Mouse (Mus musculus) heart, postnatal 0 days (tissue): ENCODE measurements at regions not wholly inside any gene's neighbourhood (a gene's known extent, or its start where the extent isn't known, plus 50 kb on each side); places are given as distances from the start of the nearest gene placed in this dataset.

Experiments used
- ATAC-seq: fragments of 200-750 bp; cut with Nextera tagmentation; 2 replicates; pipeline ENCODE4 v1.8.0; 2017; ENCODE audit warnings: low read depth, moderate number of reproducible peaks, moderate library complexity; ENCODE audit not compliant: insufficient read depth
- DNase-seq: peaks from one replicate; pipeline ENCODE4 v3.0.0-alpha.2; 2016; ENCODE audit warnings: low spot score
- H3K27ac ChIP-seq: fragments of 300-500 bp; sonication (generic); 2 replicates; pipeline ENCODE4 v1.5.1; 2014; ENCODE audit warnings: low read depth, mild to moderate bottlenecking
- H3K27me3 ChIP-seq: fragments of 300-500 bp; sonication (generic); 2 replicates; pipeline ENCODE4 v1.6.1; 2014; ENCODE audit warnings: low read length, mixed read lengths; ENCODE audit not compliant: control insufficient read depth, insufficient read depth
- H3K36me3 ChIP-seq: fragments of 300-500 bp; sonication (generic); replicated peaks from 2 replicates; pipeline ENCODE4 v1.6.1; 2014; ENCODE audit warnings: low read length, mixed read lengths; ENCODE audit not compliant: control insufficient read depth, insufficient read depth
- H3K4me1 ChIP-seq: fragments of 300-500 bp; sonication (generic); 2 replicates; pipeline ENCODE4 v1.6.1; 2014; ENCODE audit warnings: antibody characterized with exemption; ENCODE audit not compliant: control insufficient read depth, insufficient read depth
- H3K4me2 ChIP-seq: fragments of 300-500 bp; sonication (generic); 2 replicates; pipeline ENCODE4 v1.6.1; 2014; ENCODE audit warnings: low read depth, mild to moderate bottlenecking, low read length, moderate library complexity
- H3K4me3 ChIP-seq: fragments of 300-500 bp; sonication (generic); 2 replicates; pipeline ENCODE4 v1.5.1; 2014; ENCODE audit warnings: low read depth, low read length
- H3K9ac ChIP-seq: fragments of 300-500 bp; sonication (generic); replicated peaks from 2 replicates; pipeline ENCODE4 v1.6.1; 2014; ENCODE audit warnings: low read depth, low read length, mixed read lengths
- H3K9me3 ChIP-seq: fragments of 300-500 bp; sonication (generic); replicated peaks from 2 replicates; pipeline ENCODE4 v1.6.1; 2016; ENCODE audit warnings: low read length; ENCODE audit not compliant: control insufficient read depth
- CTCF ChIP-seq: IDR thresholded peaks from 2 replicates; pipeline ENCODE4 v1.5.1; 2016; ENCODE audit warnings: antibody characterized with exemption, control low read depth, low read depth
- EP300 ChIP-seq: IDR thresholded peaks from 2 replicates; pipeline ENCODE4 v1.6.1; 2016; ENCODE audit warnings: antibody characterized with exemption, low read depth
- WGBS: fragments of 180-500 bp; shearing (Covaris S2); extraction: QIAGEN DNeasy Blood & Tissue Kit; methylation state at CpG from one replicate; pipeline ENCODE4 v1.1.7; 2014; 5-methylcytosine and 5-hydroxymethylcytosine counted together

GRCm38 (mm10) chr19:15807681-15808080, 139.5 kb downstream of the Psat1 start:
- ATAC-seq (no peak), DNase-seq (no peak)
- TF ChIP-seq CTCF (no peak), EP300 (no peak)
- Histone ChIP-seq H3K9ac (no peak overlapping the region), H3K4me1 (no peaks in the 10 kb centered on the region), H3K36me3 (no peaks in the 10 kb centered on the region), H3K4me2 (no peak overlapping the region), H3K27me3 (no peaks in the 10 kb centered on the region), H3K9me3 (no peaks in the 10 kb centered on the region), H3K4me3 (no peak overlapping the region), H3K27ac (no peak overlapping the region)
- WGBS: 75% methylated on average over 2 of the region's 2 CpGs

- H3K9me3 ChIP-seq: no peaks in the 10 kb centered on the region
- no peaks in the 10 kb centered on the region for H3K4me1 ChIP-seq
- H3K4me3 ChIP-seq: no peak overlapping the region
- no peak overlapping the region for H3K27ac ChIP-seq
- H3K4me2 ChIP-seq: no peak overlapping the region
- no peak overlapping the region for H3K9ac ChIP-seq
- DNase-seq: no peak
- ATAC-seq: no peak
- TF ChIP-seq EP300 (no peak), CTCF (no peak)
- H3K36me3 ChIP-seq: no peaks in the 10 kb centered on the region
- 60% methylated on average over 8 of the region's 8 CpGs for WGBS
- H3K27me3 ChIP-seq: no peaks in the 10 kb centered on the region
Observed at GRCm38 (mm10) chr19:15803131-15803889, 143.8 kb downstream of the Psat1 start.

GRCm38 (mm10) chr19:15802641-15803040, 144.5 kb downstream of the Psat1 start:
- Histone ChIP-seq H3K4me3 (no peak overlapping the region), H3K36me3 (no peaks in the 10 kb centered on the region), H3K4me2 (no peak overlapping the region), H3K4me1 (no peaks in the 10 kb centered on the region), H3K9ac (no peak overlapping the region), H3K27ac (no peak overlapping the region), H3K27me3 (no peaks in the 10 kb centered on the region; the same call in 1 of the 2 replicates), H3K9me3 (no peaks in the 10 kb centered on the region)
- 65% methylated on average over 5 of the region's 5 CpGs for WGBS
- DNase-seq: no peak
- TF ChIP-seq CTCF (no peak), EP300 (no peak)
- ATAC-seq: no peak

GRCm38 (mm10) chr19:15801811-15802486, 145.2 kb downstream of the Psat1 start:
- Histone ChIP-seq H3K36me3 (no peaks in the 10 kb centered on the region), H3K27ac (no peak overlapping the region), H3K4me3 (peak overlapping the region; percentile 32), H3K9me3 (no peaks in the 10 kb centered on the region), H3K27me3 (no peaks in the 10 kb centered on the region; the same call in 1 of the 2 replicates), H3K4me2 (peak overlapping the region; percentile 62), H3K4me1 (no peaks in the 10 kb centered on the region), H3K9ac (no peak overlapping the region)
- TF ChIP-seq EP300 (no peak), CTCF (peak; percentile 92)
- DNase-seq (peak; percentile 79), ATAC-seq (peak; percentile 63; the same call in 1 of the 2 replicates)
- WGBS: 2% methylated on average over 17 of the region's 17 CpGs

- WGBS: 24% methylated on average over 16 of the region's 16 CpGs
- H3K27ac ChIP-seq: no peak overlapping the region
- H3K4me2 ChIP-seq: peak overlapping the region; percentile 62
- DNase-seq: peak; percentile 13
- no peaks in the 10 kb centered on the region for H3K9me3 ChIP-seq
- TF ChIP-seq CTCF (no peak), EP300 (no peak)
- no peaks in the 10 kb centered on the region; the same call in 1 of the 2 replicates for H3K27me3 ChIP-seq
- H3K36me3 ChIP-seq: no peaks in the 10 kb centered on the region
- H3K9ac ChIP-seq: peak overlapping the region; percentile 28; the same call in 1 of the 2 replicates
- peak overlapping the region; percentile 32 for H3K4me3 ChIP-seq
- no peak for ATAC-seq
- no peaks in the 10 kb centered on the region for H3K4me1 ChIP-seq
Observed at GRCm38 (mm10) chr19:15800856-15801706, 146.1 kb downstream of the Psat1 start.
